Mouse (Mus musculus) common myeloid progenitor, adult 5-6 weeks (primary cell): Measurements from ENCODE around the gene Mfng. TPM values are rescaled to one million over a fixed set of nuclear protein-coding genes. Genes with fewer than 3 reads are reported as not detected.

Experiments
- ATAC-seq: replicated peaks from 2 replicates; pipeline ENCODE4 v1.8.0; 2016; ENCODE audit warnings: low read depth, mild to moderate bottlenecking, moderate TSS enrichment, inconsistent platforms; ENCODE audit not compliant: poor library complexity, severe bottlenecking
- total RNA-seq: library from RNA; stranded (forward); fragments of 200-1000, 187-1606 nt; gene quantifications from 2 replicates; pipeline ENCODE4 v1.2.3, GENCODE M21; 2017

The Mfng gene
- total RNA-seq, 1 experiment from 2014 or later, result 13.6 TPM

GRCm38 (mm10) chr15:78720532-78720931 is 52.7 kb downstream of the Mfng start:
- peak; percentile 89 for ATAC-seq

- no peak; the same call in 1 of the 2 replicates for ATAC-seq
Measured at GRCm38 (mm10) chr15:78720094-78720493, 53.2 kb downstream of the Mfng start.

- ATAC-seq, result no peak
Measured at GRCm38 (mm10) chr15:78719416-78719815, 53.9 kb downstream of the Mfng start.

GRCm38 (mm10) chr15:78718290-78719250 is 54.7 kb downstream of the Mfng start, which contains the start of gene Elfn2:
TSS of gene Elfn2 (minus strand) at chr15:78718771.
- no peak for ATAC-seq

- ATAC-seq, result no peak
Measured at GRCm38 (mm10) chr15:78716936-78717335, 56.3 kb downstream of the Mfng start.

- ATAC-seq, result no peak
Measured at GRCm38 (mm10) chr15:78715856-78716255, 57.4 kb downstream of the Mfng start.

GRCm38 (mm10) chr15:78713751-78714150 is 59.5 kb downstream of the Mfng start:
- no peak for ATAC-seq

- 0 out of 2 replicates have a peak, but pooled peaks have one; percentile 31 for ATAC-seq
Measured at GRCm38 (mm10) chr15:78712335-78713258, 60.7 kb downstream of the Mfng start.

GRCm38 (mm10) chr15:78711935-78712334 is 61.3 kb downstream of the Mfng start:
- ATAC-seq, result no peak

- no peak for ATAC-seq
Measured at GRCm38 (mm10) chr15:78710634-78711033, 62.6 kb downstream of the Mfng start.

GRCm38 (mm10) chr15:78709767-78710166 is 63.5 kb downstream of the Mfng start:
- ATAC-seq, result 0 out of 2 replicates have a peak, but pooled peaks have one; percentile 3

- no peak for ATAC-seq
Measured at GRCm38 (mm10) chr15:78706630-78707029, 66.6 kb downstream of the Mfng start.

Other genes with a start within 250 kb of the Mfng start
- 0.24 and 0.50 TPM in 2 replicates for gene C1qtnf6, start 242.1 kb downstream of the Mfng start, total RNA-seq
- gene Sstr3, start 228.8 kb downstream of the Mfng start, total RNA-seq, result not detected in 2 replicates
- 104 and 252 TPM in 2 replicates for gene Rac2, start 200.7 kb downstream of the Mfng start, total RNA-seq
- gene Cyth4, start 176.4 kb downstream of the Mfng start, total RNA-seq, result 36.3 and 48.0 TPM in 2 replicates
- gene Elfn2, start 54.7 kb downstream of the Mfng start, total RNA-seq, result not detected in 2 replicates
- not detected in 2 replicates for gene Card10, start 29.6 kb upstream of the Mfng start, total RNA-seq
- not detected in 2 replicates for gene Cdc42ep1, start 69.1 kb upstream of the Mfng start, total RNA-seq
- gene Lgals2, start 82.1 kb upstream of the Mfng start, total RNA-seq, result not detected in 2 replicates
- 9.3 and 19.5 TPM in 2 replicates for gene Gga1, start 103.7 kb upstream of the Mfng start, total RNA-seq
- gene Gm49510, start 126.2 kb upstream of the Mfng start, total RNA-seq, result 2.7 TPM in 1 of 2 replicates, not detected in the other
- 17.4 and 33.3 TPM in 2 replicates for gene Sh3bp1, start 126.3 kb upstream of the Mfng start, total RNA-seq
- gene Pdxp, start 140.4 kb upstream of the Mfng start, total RNA-seq, result 4.1 and 9.2 TPM in 2 replicates
- gene Lgals1, start 153.2 kb upstream of the Mfng start, total RNA-seq, result 322 and 335 TPM in 2 replicates
- gene Nol12, start 161.5 kb upstream of the Mfng start, total RNA-seq, result 27.8 and 29.7 TPM in 2 replicates
- 25.0 and 35.6 TPM in 2 replicates for gene Triobp, start 174.2 kb upstream of the Mfng start, total RNA-seq